Mouse (Mus musculus): ENCODE data around the gene Tespa1.
"Not testable (repeated sequence)": the region's sequence is repeated elsewhere in the genome, so short reads cannot be mapped to it uniquely, and the experiment has no call there.

The Tespa1 gene

DNA sequence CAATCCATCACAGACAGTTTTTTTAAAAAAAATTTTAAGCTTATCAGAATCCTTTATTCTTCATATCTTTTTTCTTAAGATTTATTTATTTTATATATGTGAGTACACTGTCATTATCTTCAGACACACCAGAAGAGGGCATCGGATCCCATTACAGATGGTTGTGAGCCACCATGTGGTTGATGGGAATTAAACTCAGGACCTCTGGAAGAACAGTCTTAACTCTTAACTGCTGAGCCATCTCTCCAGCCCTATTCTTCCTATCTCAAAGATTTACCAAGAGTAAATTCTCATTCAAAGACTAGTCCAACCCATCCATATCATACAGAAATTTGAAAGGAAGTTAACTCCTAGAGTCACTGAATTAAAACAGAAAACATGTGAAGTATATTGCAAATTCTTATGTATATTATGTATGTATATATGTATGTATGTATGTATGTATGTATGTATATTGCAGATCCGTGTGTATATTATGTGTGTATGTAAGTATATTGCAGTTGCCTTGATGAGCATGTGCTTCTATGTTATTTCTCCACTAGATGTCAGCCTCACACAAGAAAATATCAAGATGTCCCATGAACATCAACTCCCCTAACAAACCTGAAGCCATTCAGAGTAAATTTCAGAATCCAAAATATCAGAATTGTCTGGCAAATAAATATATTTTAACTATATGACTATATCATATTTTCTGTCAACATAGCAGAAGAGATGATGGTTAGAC is 40.9 kb downstream of the Tespa1 start:
- no peak for DNase-seq (ENCODE audit: low spot score)

GRCm38 (mm10) chr10:130364766-130365165 is 42.1 kb downstream of the Tespa1 start:
- no peak for DNase-seq (ENCODE audit: low spot score)

DNA sequence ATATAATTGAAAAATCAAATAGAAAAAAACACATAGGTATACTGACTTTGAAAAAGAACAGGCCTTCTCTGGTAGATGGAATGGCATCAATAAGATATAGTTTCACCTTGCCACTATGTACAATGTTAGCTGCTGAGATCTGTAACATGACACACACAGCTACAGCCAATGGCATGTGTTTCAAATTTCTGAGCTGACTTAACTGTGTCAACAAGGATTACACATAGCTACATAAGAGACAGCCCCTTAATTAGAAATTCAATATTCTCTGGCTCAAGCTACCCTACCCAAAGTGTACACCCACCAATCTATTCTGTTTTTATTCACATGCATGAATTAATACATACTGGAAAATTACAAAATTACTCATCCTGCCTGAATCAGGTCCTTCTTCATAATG is 45.7 kb downstream of the Tespa1 start:
- DNase-seq (ENCODE audit: low spot score), result no peak

GRCm38 (mm10) chr10:130370005-130370682 is 47.5 kb downstream of the Tespa1 start:
- no peak for DNase-seq (ENCODE audit: low spot score)

GRCm38 (mm10) chr10:130371644-130372043 is 49.0 kb downstream of the Tespa1 start:
- no peak for DNase-seq (ENCODE audit: low spot score)

DNA sequence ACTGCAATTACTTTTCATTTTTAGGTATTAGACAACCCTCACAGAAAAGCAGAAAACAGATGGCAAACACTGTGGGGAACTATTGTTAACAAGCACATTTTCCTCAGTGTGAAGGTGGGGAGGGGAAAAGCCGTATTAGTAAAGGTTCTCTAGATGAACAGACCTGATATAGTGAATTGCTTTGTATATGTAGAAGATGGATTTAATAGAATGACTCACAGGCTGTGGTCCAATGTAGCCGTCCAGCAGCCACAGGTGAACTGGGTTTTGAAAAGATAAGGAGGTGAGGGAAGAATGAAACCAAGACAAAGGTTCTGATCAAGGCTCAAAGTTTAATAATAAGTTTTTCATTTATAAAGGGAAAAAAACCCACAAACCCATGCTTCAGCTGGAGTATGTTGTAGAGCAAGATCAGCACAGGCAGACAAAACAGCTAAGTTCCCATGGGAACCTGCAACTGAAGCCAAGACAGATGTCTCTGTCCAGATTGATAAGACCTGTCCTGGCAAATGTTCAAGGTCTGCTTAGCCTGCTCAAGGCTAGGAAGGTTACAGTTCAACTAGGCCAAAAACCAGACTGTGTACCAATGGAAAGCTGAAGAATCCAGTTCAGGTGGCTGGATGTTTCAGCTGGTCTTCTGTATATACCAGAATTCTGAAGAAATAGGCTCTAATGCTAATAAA is 50.0 kb downstream of the Tespa1 start:
- DNase-seq (ENCODE audit: low spot score), result no peak

DNA sequence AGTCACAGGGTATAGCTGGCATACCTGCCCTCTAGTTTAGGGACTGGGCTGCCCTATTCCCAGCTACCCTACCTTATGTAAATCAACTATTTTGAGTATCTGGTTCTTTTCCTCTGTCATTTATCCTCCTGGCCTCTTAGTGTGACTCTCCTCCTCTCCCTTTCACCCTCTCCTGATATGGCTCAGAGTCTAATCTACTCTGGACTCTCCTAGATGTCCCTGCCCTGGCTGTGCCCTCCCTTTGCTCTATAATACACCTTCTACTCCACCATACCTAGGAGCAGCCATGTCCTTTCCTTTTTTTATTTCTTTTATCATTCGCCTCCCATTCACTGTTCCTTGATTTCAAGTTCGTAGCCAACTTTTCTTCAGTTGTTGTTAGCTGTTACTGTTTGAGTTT is 52.5 kb downstream of the Tespa1 start:
- DNase-seq (ENCODE audit: low spot score), result no peak

GRCm38 (mm10) chr10:130394232-130394631 is 71.6 kb downstream of the Tespa1 start, which contains the start of gene Vmn2r84:
Vmn2r84 (minus strand) TSS chr10:130394332.
- no peak for DNase-seq (ENCODE audit: low spot score)

GRCm38 (mm10) chr10:130412167-130412698 is 89.6 kb downstream of the Tespa1 start:
- not testable (repeated sequence) for DNase-seq (ENCODE audit: low spot score)
